Mouse (Mus musculus) liver, postnatal 0 days (tissue): ENCODE data around the gene Tnrc18. TPM values are rescaled to one million over a fixed set of nuclear protein-coding genes. Genes with fewer than 3 reads are reported as not detected.

Experiments
- ATAC-seq: fragments of 200-750 bp; cut with Nextera tagmentation; 2 replicates; pipeline ENCODE4 v1.8.0; 2017; ENCODE audit warnings: mild to moderate bottlenecking, moderate library complexity
- DNase-seq: peaks from one replicate; pipeline ENCODE4 v3.0.0-alpha.2; 2016
- H3K27ac ChIP-seq: fragments of 300-500 bp; sonication (generic); 2 replicates; pipeline ENCODE4 v1.5.1; 2014; ENCODE audit warnings: antibody characterized with exemption, moderate library complexity, mild to moderate bottlenecking, low read depth
- H3K27me3 ChIP-seq: fragments of 300-500 bp; sonication (generic); 2 replicates; pipeline ENCODE4 v1.6.1; 2014; ENCODE audit warnings: low read length, control low read depth, mixed read lengths; ENCODE audit not compliant: insufficient read depth
- H3K36me3 ChIP-seq: fragments of 300-500 bp; sonication (generic); replicated peaks from 2 replicates; pipeline ENCODE4 v1.6.1; 2014; ENCODE audit warnings: mild to moderate bottlenecking, control low read depth, low read length, moderate library complexity, mixed read lengths; ENCODE audit not compliant: insufficient read depth
- H3K4me1 ChIP-seq: fragments of 300-500 bp; sonication (generic); 2 replicates; pipeline ENCODE4 v1.6.1; 2014; ENCODE audit warnings: antibody characterized with exemption, mild to moderate bottlenecking, control low read depth; ENCODE audit not compliant: insufficient read depth
- H3K4me2 ChIP-seq: fragments of 300-500 bp; sonication (generic); 2 replicates; pipeline ENCODE4 v1.6.1; 2014; ENCODE audit warnings: low read depth, mild to moderate bottlenecking, low read length, moderate library complexity, mixed read lengths
- H3K4me3 ChIP-seq: fragments of 300-500 bp; sonication (generic); 2 replicates; pipeline ENCODE4 v1.5.1; 2014; ENCODE audit warnings: low read depth, low read length
- H3K9ac ChIP-seq: fragments of 300-500 bp; sonication (generic); replicated peaks from 2 replicates; pipeline ENCODE4 v1.6.1; 2014; ENCODE audit warnings: mild to moderate bottlenecking, moderate library complexity
- H3K9me3 ChIP-seq: fragments of 300-500 bp; sonication (generic); 2 replicates; pipeline ENCODE4 v1.6.1; 2016; ENCODE audit warnings: mild to moderate bottlenecking, control low read depth, low read length, mixed read lengths
- CTCF ChIP-seq: sonication (generic); IDR thresholded peaks from 2 replicates; pipeline ENCODE4 v1.5.1; 2016; ENCODE audit warnings: antibody characterized with exemption, low read depth
- EP300 ChIP-seq: IDR thresholded peaks from 2 replicates; pipeline ENCODE4 v1.6.1; 2016; ENCODE audit warnings: antibody characterized with exemption, low read depth, mild to moderate bottlenecking
- WGBS: fragments of 180-500 bp; shearing (Covaris S2); extraction: QIAGEN DNeasy Blood & Tissue Kit; methylation state at CpG from one replicate; pipeline ENCODE4 v1.1.7; 2014; ENCODE audit not compliant: insufficient replicate concordance; 5-methylcytosine and 5-hydroxymethylcytosine counted together
- polyA plus RNA-seq: library from polyadenylated mRNA; unstranded; fragments of >200 nt; fragmentation: Nextera tagmentation; extraction: Ambion mirVana; gene quantifications from 2 replicates; pipeline ENCODE4 v1.2.1, GENCODE M21; 2015

Tnrc18 gene
- polyA plus RNA-seq, 1 experiment from 2014 or later: 4.0 TPM

DNA sequence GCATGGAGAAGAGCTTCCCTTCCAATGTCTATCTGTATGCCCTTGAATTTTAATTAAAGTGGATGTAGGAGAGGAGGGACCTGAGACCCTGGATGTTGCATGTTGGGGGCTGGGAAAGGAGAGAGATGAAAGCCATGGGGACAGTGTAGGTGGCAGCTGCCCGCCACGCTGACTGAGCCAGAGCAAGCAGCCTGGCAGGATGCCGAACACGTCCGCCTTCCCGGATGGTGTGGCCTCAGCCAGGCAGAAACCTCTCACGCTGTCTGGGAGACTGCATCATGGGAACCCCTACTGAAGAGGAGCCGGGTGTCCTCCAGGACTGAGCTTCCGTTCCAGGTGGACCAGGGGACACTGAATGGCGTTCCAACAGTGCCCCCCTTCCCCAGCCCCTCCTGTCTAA is 113.9 kb downstream of the Tnrc18 start:
- DNase-seq (no peak), ATAC-seq (no peak)
- Histone ChIP-seq H3K27me3 (peaks cover 37% of the 10 kb centered on the region), H3K27ac (no peak overlapping the region), H3K4me2 (no peak overlapping the region), H3K9ac (no peak overlapping the region), H3K9me3 (no peaks in the 10 kb centered on the region), H3K36me3 (no peaks in the 10 kb centered on the region), H3K4me3 (no peak overlapping the region), H3K4me1 (peaks cover 9% of the 10 kb centered on the region)
- TF ChIP-seq EP300: no peak
- no peak for TF ChIP-seq CTCF
- 70% methylated on average over 10 of the region's 10 CpGs for WGBS

DNA sequence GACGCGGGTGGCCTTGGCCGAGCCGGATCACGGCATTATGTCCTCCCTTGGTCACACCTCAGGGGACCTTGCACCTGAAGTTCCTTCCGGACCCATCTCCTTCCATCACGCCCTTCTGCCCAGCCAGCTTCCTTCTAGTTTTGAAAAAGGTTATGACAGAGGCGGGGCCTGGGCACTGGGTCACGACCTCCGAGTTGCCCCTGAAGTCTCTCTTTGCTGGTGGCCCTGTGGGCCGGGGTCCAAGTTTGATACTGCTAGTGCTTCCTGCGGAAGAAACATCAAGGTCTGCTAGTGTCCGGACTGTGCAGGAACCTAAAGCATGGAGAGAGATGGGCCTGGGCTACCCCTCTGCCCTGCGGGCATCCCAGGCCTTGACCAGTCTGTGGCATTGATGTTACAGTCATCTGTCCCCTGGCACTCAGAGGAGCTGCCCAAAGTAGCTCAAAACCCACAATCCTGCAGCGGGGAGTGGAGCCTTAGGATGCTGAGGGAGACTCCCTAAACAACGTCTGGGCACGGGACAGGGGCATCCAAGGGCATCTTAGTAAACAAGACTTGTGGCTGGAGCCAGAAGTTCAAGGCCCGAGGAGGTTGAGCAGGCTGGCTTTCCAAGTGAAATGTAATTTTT is 114.8 kb downstream of the Tnrc18 start:
- WGBS: 24% methylated on average over 15 of the region's 18 CpGs
- ATAC-seq (no peak), DNase-seq (peak; percentile 16)
- Histone ChIP-seq H3K4me1 (peaks cover 9% of the 10 kb centered on the region), H3K27me3 (peaks cover 37% of the 10 kb centered on the region), H3K27ac (no peak overlapping the region), H3K9ac (no peak overlapping the region), H3K4me3 (peak overlapping the region; percentile 49), H3K9me3 (no peaks in the 10 kb centered on the region), H3K36me3 (no peaks in the 10 kb centered on the region), H3K4me2 (peak overlapping the region; percentile 82)
- TF ChIP-seq CTCF (no peak), EP300 (no peak)

GRCm38 (mm10) chr5:142701651-142702510 is 115.6 kb downstream of the Tnrc18 start:
- H3K4me3 ChIP-seq: peak overlapping the region; percentile 49
- no peak for TF ChIP-seq EP300
- no peak for TF ChIP-seq CTCF
- H3K27me3 ChIP-seq: peaks cover 37% of the 10 kb centered on the region
- ATAC-seq (peak; percentile 76), DNase-seq (peak; percentile 80)
- 2% methylated on average over 31 of the region's 72 CpGs for WGBS
- peaks cover 9% of the 10 kb centered on the region for H3K4me1 ChIP-seq
- no peak overlapping the region for H3K27ac ChIP-seq
- no peaks in the 10 kb centered on the region for H3K36me3 ChIP-seq
- H3K9me3 ChIP-seq: no peaks in the 10 kb centered on the region
- H3K4me2 ChIP-seq: peak overlapping the region; percentile 82
- H3K9ac ChIP-seq: no peak overlapping the region; the same call in 1 of the 2 replicates

DNA sequence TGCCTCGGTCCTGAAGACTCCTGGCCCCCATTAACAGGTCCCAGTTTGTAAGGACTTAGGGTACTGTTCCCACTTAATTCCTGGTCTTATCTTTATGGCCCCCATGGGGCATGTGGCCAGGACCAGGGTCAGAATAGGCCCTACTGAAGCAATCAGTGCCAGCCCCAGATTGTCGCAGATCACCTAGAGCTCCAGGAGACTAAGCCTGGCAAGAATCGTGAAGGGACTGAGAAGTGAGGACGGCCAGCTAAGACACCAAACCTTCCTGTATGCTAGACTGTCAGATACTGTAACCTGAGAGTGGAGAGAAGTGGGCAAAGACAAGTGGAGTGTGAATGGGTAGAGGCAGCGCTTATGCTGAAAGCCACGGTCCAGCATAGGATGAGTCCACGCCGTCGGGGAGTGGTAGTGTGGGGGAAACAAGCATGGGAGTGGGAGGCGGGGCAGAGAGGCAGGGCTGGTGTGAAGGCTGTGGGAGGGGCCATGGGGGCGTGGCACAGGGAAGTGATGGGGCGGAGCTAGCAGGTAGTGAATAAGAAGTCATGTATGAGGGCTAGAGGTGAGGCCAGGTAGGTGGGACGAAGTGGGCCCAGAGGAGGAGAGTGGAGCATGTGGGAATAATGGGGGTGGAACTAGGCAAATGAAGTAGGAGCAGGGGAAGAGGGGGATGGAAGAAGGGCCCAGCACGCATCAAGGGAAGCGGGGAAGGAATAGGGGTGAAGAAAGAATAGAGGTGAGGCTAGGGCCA is 116.4 kb downstream of the Tnrc18 start:
- Histone ChIP-seq H3K27me3 (peaks cover 37% of the 10 kb centered on the region), H3K9me3 (no peaks in the 10 kb centered on the region), H3K36me3 (no peaks in the 10 kb centered on the region), H3K4me3 (no peak overlapping the region), H3K4me1 (peaks cover 9% of the 10 kb centered on the region), H3K4me2 (peak overlapping the region; percentile 82; the same call in 1 of the 2 replicates), H3K9ac (no peak overlapping the region), H3K27ac (no peak overlapping the region)
- WGBS: 12% methylated on average over 15 of the region's 15 CpGs
- ATAC-seq: no peak
- no peak for DNase-seq
- no peak for TF ChIP-seq EP300
- TF ChIP-seq CTCF: no peak

DNA sequence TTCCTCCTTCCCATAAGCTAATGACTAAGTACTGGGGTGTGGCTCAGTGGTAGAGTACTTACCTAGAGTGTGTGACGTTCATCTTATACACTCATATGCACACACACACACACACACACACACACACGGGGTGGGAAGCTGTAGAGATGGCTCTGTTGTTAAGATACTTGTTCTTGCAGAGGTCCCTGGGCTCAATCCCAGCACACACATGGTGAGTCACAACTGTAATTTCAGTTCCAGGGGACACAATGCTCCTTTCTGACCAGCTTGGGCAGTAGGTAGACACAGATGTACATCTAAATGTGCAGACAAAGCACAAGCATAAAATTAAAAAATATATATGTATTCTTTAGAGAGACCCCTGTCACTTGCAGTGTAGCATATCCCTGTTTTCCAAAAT is 119.7 kb downstream of the Tnrc18 start:
- no peak for DNase-seq
- ATAC-seq: no peak
- no peaks in the 10 kb centered on the region for H3K36me3 ChIP-seq
- no peak overlapping the region for H3K4me2 ChIP-seq
- H3K4me3 ChIP-seq: no peak overlapping the region
- WGBS: 49% methylated on average over 2 of the region's 2 CpGs
- H3K9me3 ChIP-seq: no peaks in the 10 kb centered on the region
- no peak overlapping the region for H3K27ac ChIP-seq
- no peak overlapping the region for H3K9ac ChIP-seq
- H3K4me1 ChIP-seq: peaks cover 9% of the 10 kb centered on the region
- TF ChIP-seq CTCF: no peak
- TF ChIP-seq EP300: no peak
- peaks cover 29% of the 10 kb centered on the region for H3K27me3 ChIP-seq

GRCm38 (mm10) chr5:142696865-142697264 is 120.6 kb downstream of the Tnrc18 start:
- WGBS: 73% methylated on average over 6 of the region's 6 CpGs
- no peak for ATAC-seq
- TF ChIP-seq CTCF: no peak
- no peak for TF ChIP-seq EP300
- Histone ChIP-seq H3K4me1 (peaks cover 2% of the 10 kb centered on the region; the same call in 1 of the 2 replicates), H3K9ac (no peak overlapping the region), H3K9me3 (no peaks in the 10 kb centered on the region), H3K27ac (no peak overlapping the region), H3K36me3 (no peaks in the 10 kb centered on the region), H3K4me2 (no peak overlapping the region), H3K27me3 (peaks cover 23% of the 10 kb centered on the region), H3K4me3 (no peak overlapping the region)
- DNase-seq: no peak
